ENCODE assay signal across 23 mouse cellular contexts in the genomic region with DNA sequence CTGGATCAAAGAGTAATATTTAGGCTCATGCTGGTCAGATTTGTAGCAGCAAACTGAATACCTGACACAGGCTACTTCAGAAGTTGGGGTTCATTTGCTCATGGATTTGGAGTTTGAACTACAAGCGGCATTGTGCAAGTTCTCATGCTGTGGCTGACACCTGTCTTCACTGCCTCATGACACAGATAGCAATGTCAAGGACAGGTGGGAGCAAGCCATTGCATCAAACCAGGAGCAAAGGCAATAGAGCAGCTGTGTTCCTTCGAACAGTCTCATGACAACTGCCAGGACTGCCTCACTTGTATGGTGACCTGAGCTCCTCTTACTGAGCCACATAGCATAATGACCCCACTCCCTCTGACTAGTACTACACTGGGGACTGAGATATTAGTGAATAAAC. TPM values are rescaled to one million over a fixed set of nuclear protein-coding genes. Genes with fewer than 3 reads are reported as not detected.
DNase-seq lines count a peak whose midpoint lies in the region; ATAC-seq and TF ChIP-seq lines count a peak whose summit lies in the region.
"Had no signal": no experiment of that assay in that cellular context is flagged by ENCODE, and none has a peak within 500 bp of the region (broad histone marks: within the 10 kb centered on the region; RNA-seq: fewer than 3 reads in every experiment).

No protein-coding gene starts in this region.

- H3K36me3 ChIP-seq in liver, adult 2 months (ENCODE audit: control insufficient read depth, insufficient read depth, low read length) = no peaks in the 10 kb centered on the region
- H3K36me3 ChIP-seq in liver, embryonic 12.5 days = no peaks in the 10 kb centered on the region
- H3K36me3 ChIP-seq in myocyte (ENCODE audit: control insufficient read depth, insufficient read depth) = no peaks in the 10 kb centered on the region
- H3K36me3 ChIP-seq: embryonic facial prominence, embryonic 12.5 days; embryonic facial prominence, embryonic 15.5 days; forebrain, embryonic 12.5 days; forebrain, embryonic 15.5 days; G1E; hindbrain, embryonic 12.5 days; hindbrain, embryonic 15.5 days had no signal

- H3K4me1 ChIP-seq in liver, adult 2 months (ENCODE audit: control insufficient read depth, insufficient read depth, low read length) = no peaks in the 10 kb centered on the region
- peaks cover 11% of the 10 kb centered on the region for H3K4me1 ChIP-seq in liver, embryonic 12.5 days
- H3K4me1 ChIP-seq: embryonic facial prominence, embryonic 12.5 days; forebrain, embryonic 12.5 days; hindbrain, embryonic 12.5 days had no signal

- H3K4me2 ChIP-seq in liver, embryonic 12.5 days = no peak overlapping the region
- no peak overlapping the region for H3K4me2 ChIP-seq in myocyte (ENCODE audit: low read depth)
- H3K4me2 ChIP-seq: embryonic facial prominence, embryonic 12.5 days; embryonic facial prominence, embryonic 15.5 days; forebrain, embryonic 12.5 days; forebrain, embryonic 15.5 days; heart, embryonic 11.5 days; hindbrain, embryonic 12.5 days; hindbrain, embryonic 15.5 days had no signal

- no peak overlapping the region for H3K27ac ChIP-seq in liver, adult 2 months (replicated peaks; ENCODE audit: insufficient read depth, low read depth, low read length)
- H3K27ac ChIP-seq in liver, embryonic 12.5 days = no peak overlapping the region
- H3K27ac ChIP-seq: embryonic facial prominence, embryonic 12.5 days; embryonic facial prominence, embryonic 15.5 days; forebrain, embryonic 12.5 days; forebrain, embryonic 15.5 days; hindbrain, embryonic 12.5 days; hindbrain, embryonic 15.5 days had no signal

- H3K4me3 ChIP-seq in liver, adult 2 months (ENCODE audit: insufficient read depth, low read depth, low read length) = no peak overlapping the region
- no peak overlapping the region for H3K4me3 ChIP-seq in liver, embryonic 12.5 days
- no peak overlapping the region for H3K4me3 ChIP-seq in myocyte
- H3K4me3 ChIP-seq: embryonic facial prominence, embryonic 12.5 days; embryonic facial prominence, embryonic 15.5 days; forebrain, embryonic 12.5 days; forebrain, embryonic 15.5 days; hindbrain, embryonic 12.5 days; hindbrain, embryonic 15.5 days had no signal

- ATAC-seq in liver, embryonic 12.5 days = no peak
- ATAC-seq: forebrain, embryonic 15.5 days had no signal

- DNase-seq in liver, adult 2 months (ENCODE audit: extremely low read depth, low read depth, low spot score) = peak; percentile 83
- DNase-seq in testis, postnatal 10 days (ENCODE audit: low spot score) = peak; percentile 25
- no peak for DNase-seq in testis, postnatal 14 days (ENCODE audit: low spot score)
- DNase-seq in urinary bladder, adult 2 months (ENCODE audit: low spot score) = no peak
- DNase-seq: adrenal gland, adult 2 months; adrenal gland, postnatal 14 days; B cell, adult 2 months; cerebellum, adult 11 months; cerebellum, adult 2 months; cerebellum, adult 9-11 months; cerebellum, postnatal 25 days; gastrocnemius, postnatal 25 days had no signal

- no peaks in the 10 kb centered on the region for H3K79me2 ChIP-seq in liver, adult 2 months (ENCODE audit: control insufficient read depth, insufficient read depth, low read length)
- H3K79me2 ChIP-seq in myocyte (ENCODE audit: control insufficient read depth, insufficient read depth) = no peaks in the 10 kb centered on the region

- TF ChIP-seq POLR2A in liver, adult 2 months (IDR thresholded peaks at IDR 0.05; ENCODE audit: extremely low read depth, insufficient read depth, low read length) = no peak
- TF ChIP-seq POLR2A in myocyte (IDR thresholded peaks at IDR 0.05; ENCODE audit: insufficient read length, low read depth) = no peak

- 29% methylated on average over 2 of the region's 2 CpGs for WGBS in liver, adult 2 months
- 74% methylated on average over 2 of the region's 2 CpGs for WGBS in liver, embryonic 12.5 days (ENCODE audit: insufficient replicate concordance)

- TF ChIP-seq CTCF in liver, adult 2 months (IDR thresholded peaks at IDR 0.05; ENCODE audit: low read depth, low read length) = no peak

- no peaks in the 10 kb centered on the region for H3K27me3 ChIP-seq in liver, adult 2 months (ENCODE audit: control insufficient read depth, insufficient read depth, low read length)
- peaks cover 11% of the 10 kb centered on the region for H3K27me3 ChIP-seq in liver, embryonic 12.5 days (replicated peaks)
- H3K27me3 ChIP-seq in myocyte (ENCODE audit: control insufficient read depth, insufficient read depth, insufficient read length) = no peaks in the 10 kb centered on the region
- H3K27me3 ChIP-seq: CH12.LX; embryonic facial prominence, embryonic 12.5 days; embryonic facial prominence, embryonic 15.5 days; forebrain, embryonic 12.5 days; forebrain, embryonic 15.5 days; hindbrain, embryonic 12.5 days; hindbrain, embryonic 15.5 days had no signal

- H3ac ChIP-seq in myocyte (ENCODE audit: control insufficient read depth, insufficient read length) = no peak overlapping the region

- H3K9me3 ChIP-seq in liver, embryonic 12.5 days (replicated peaks) = no peaks in the 10 kb centered on the region
- H3K9me3 ChIP-seq: embryonic facial prominence, embryonic 12.5 days; embryonic facial prominence, embryonic 15.5 days; forebrain, embryonic 12.5 days; forebrain, embryonic 15.5 days; G1E; hindbrain, embryonic 12.5 days; hindbrain, embryonic 15.5 days had no signal

- H3K9ac ChIP-seq in liver, adult 2 months (ENCODE audit: low read depth, low read length) = no peak overlapping the region
- H3K9ac ChIP-seq in liver, embryonic 12.5 days = no peak overlapping the region
- H3K9ac ChIP-seq: embryonic facial prominence, embryonic 12.5 days; embryonic facial prominence, embryonic 15.5 days; forebrain, embryonic 12.5 days; forebrain, embryonic 15.5 days; hindbrain, embryonic 12.5 days; hindbrain, embryonic 15.5 days had no signal

TF ChIP-seq in myocyte, 11 proteins besides CTCF, POLR2A, EP300 and RAD21:
- TF ChIP-seq TCF3 (IDR thresholded peaks at IDR 0.05; ENCODE audit: insufficient read length, low read depth) (peak; percentile 45), E2F4 (IDR thresholded peaks at IDR 0.05; ENCODE audit: insufficient read depth) (no peak), SRF (IDR thresholded peaks at IDR 0.05; ENCODE audit: control insufficient read depth, insufficient read length, low read depth) (no peak), TCF12 (IDR thresholded peaks at IDR 0.05; ENCODE audit: insufficient read depth, poor library complexity, severe bottlenecking) (no peak), MYOD1 (IDR thresholded peaks at IDR 0.05; ENCODE audit: control insufficient read depth in 1 of 3, insufficient read length in 2 of 3, low read depth in 2 of 3) (peak in 2 of 3 experiments; percentile 57 to 81), MYOG (IDR thresholded peaks at IDR 0.05; ENCODE audit: control insufficient read depth in 1 of 3, insufficient read depth in 1 of 3, insufficient read length in 2 of 3, low read depth in 2 of 3) (peak in 2 of 3 experiments; percentile 7 to 86), MAX (IDR thresholded peaks at IDR 0.05; ENCODE audit: low read depth) (no peak)
TF ChIP-seq in myocyte: peak in this region for 3.

RNA-seq across cellular contexts. Expression of a gene that starts 12.9 kb away (rescaled TPM):
- 8.8 and 9.0 TPM in 2 replicates for total RNA-seq in liver, adult 2 months (2014; rRNA removed)
- polyA plus RNA-seq in liver, adult 2 months (2012; rRNA removed) = 2.5 and 3.0 TPM in 2 replicates
- polyA plus RNA-seq in liver, embryonic 12.5 days (2016; fragmentation: Nextera tagmentation; extraction: Ambion mirVana) = 60.1 and 66.5 TPM in 2 replicates
- 7.8 TPM for polyA plus RNA-seq in myocyte (2012; fragmentation: generic; extraction: Trizol)
- polyA plus RNA-seq in urinary bladder, adult 2 months (2012; rRNA removed) = 16.7 and 17.6 TPM in 2 replicates

RNA-seq across cellular contexts. Expression of a gene that starts 57.0 kb away (rescaled TPM):
- 13.8 and 16.0 TPM in 2 replicates for total RNA-seq in liver, adult 2 months (2014; rRNA removed)
- polyA plus RNA-seq in liver, adult 2 months (2012; rRNA removed) = 1.5 TPM in 2 replicates
- polyA plus RNA-seq in liver, embryonic 12.5 days (2016; fragmentation: Nextera tagmentation; extraction: Ambion mirVana) = 25.7 and 27.9 TPM in 2 replicates
- 6.8 TPM for polyA plus RNA-seq in myocyte (2012; fragmentation: generic; extraction: Trizol)
- 30.1 and 30.8 TPM in 2 replicates for polyA plus RNA-seq in urinary bladder, adult 2 months (2012; rRNA removed)

Comparison
In these comparisons a context has a peak if more than half of its experiments do, and no peak if none do; other contexts are left out.
1. DNase-seq: peak in liver, adult 2 months (single experiment) and testis, postnatal 10 days (single experiment); none in testis, postnatal 14 days (single experiment) and urinary bladder, adult 2 months (single experiment).